Mouse (Mus musculus) brain, adult 2 months (tissue): ENCODE measurements at regions not wholly inside any gene's neighbourhood (a gene's known extent, or its start where the extent isn't known, plus 50 kb on each side); places are given as distances from the start of the nearest gene placed in this dataset.
"Not testable (repeated sequence)": the region's sequence is repeated elsewhere in the genome, so short reads cannot be mapped to it uniquely, and the experiment has no call there.

ENCODE experiments used
- DNase-seq: peaks from one replicate; pipeline ENCODE4 v3.0.0; 2011; ENCODE audit warnings: low read depth, low spot score

DNA sequence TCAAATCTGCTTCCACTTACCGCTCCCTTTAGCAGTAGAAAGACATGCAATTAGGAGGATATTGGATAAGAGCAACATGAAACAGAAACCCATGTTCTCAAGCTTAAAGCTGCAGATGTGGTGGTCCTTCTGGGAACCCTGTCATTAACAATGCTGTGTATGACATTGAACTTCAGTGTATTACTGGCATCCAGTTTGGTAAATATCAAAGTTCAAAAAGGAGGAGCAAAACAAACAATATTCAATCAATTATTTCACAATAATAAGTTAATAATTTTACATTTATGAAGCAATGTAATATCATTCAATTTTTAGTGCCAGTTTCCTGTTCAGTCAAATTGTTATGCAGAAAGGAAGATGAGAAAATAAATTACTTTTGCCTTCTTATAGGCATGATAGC, 160.3 kb upstream of the Cfhr2 start:
- no peak for DNase-seq

- DNase-seq: no peak
Observed at GRCm38 (mm10) chr1:139986036-139986435, 127.5 kb upstream of the Cfhr2 start.

DNA sequence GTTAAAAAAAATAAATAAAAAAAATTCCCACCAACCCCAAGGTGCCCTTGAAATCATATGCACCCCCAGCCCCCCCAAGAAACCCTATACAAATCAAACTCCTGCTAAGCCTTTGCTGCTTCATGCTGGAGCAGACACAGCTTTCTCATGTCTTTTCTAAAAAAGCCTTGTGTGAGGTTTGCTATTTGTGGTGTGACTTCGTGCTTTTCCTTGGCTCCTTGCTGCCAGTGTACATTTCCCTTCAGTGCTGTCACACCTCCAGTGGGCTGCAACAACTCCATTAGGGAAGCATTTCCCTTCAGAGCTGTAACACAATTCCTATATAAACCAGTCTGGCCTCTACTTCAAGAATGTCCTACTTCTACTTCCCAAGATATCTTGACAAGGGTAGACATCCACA, 93.3 kb upstream of the Cfhr2 start:
- DNase-seq: peak; percentile 11

DNA sequence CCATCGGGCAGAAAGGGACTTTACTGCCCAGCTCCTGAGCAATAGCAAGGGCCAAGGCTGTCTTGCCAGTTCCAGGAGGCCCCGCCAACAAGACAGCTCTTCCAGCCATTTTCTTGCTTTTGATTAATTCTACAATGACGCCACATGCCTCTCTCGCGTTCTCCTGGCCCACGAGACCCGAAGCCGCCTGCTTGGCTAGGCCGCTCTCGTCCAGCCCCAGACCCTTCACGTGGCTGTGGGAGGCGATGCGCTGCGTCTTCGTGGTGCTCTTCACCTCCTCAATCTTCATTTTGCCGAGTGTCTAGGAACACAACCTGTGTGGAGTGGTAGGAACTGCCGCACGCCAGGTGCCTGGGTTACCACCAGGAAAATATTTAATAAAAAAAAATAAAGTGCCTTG, 70.8 kb upstream of the Cfhr2 start:
- not testable (repeated sequence) for DNase-seq
